ENCODE assay signal across 18 mouse cellular contexts in the genomic region with DNA sequence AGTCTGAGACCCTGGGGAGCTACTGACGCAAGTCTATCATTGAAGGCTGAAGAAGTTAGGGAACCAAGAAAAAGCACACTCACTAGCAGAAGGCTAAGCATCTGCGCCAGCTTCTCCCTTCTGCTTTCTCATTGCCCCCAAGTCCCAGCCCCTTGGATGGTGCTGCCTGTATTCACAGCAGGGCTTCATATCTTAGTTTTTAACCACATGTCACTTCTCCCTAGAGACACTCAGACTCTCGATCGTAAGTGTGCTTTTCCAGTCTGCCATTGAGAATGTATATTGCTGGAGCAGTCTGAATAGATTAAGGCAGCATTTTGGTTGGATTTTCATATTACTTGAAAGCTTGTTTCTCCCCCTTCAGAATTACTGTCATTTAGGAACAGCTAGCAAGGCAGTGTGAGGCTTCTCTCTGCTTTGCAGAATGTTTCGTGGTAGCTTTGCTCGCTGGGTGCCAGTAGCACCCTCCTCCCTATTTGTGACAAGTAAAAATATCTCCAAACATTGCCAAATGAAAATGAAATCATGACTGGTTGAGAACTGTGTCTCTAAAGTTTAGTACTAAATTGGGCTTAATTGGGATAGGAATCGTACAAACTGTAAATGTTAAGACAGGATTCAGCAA.
DNase-seq lines count a peak whose midpoint lies in the region.
"Had no signal": no experiment of that assay in that cellular context is flagged by ENCODE, and none has a peak within 500 bp of the region (broad histone marks: within the 10 kb centered on the region; RNA-seq: fewer than 3 reads in every experiment).

No protein-coding gene starts in this region.

- DNase-seq in layer of hippocampus, adult 11-12 months (ENCODE audit: low spot score): peak; percentile 21
- DNase-seq in layer of hippocampus, adult 9-10 months (ENCODE audit: low spot score): no peak
- peak; percentile 32 to 44 for DNase-seq in right cerebral cortex, postnatal 10 days (ENCODE audit: low spot score in 2 of 2)
- DNase-seq in right cerebral cortex, postnatal 36 days (ENCODE audit: low spot score in 2 of 2): no peak
- peak; percentile 44 for DNase-seq in layer of hippocampus, adult 9-11 months
- peak; percentile 63 for DNase-seq in telencephalon, adult 2 months (ENCODE audit: low read depth, low spot score)
- no peak for DNase-seq in kidney, adult 8-10 months
- DNase-seq in urinary bladder, adult 18-20 months (ENCODE audit: low spot score in 2 of 2): no peak
- DNase-seq: adrenal gland, postnatal 25 days; B cell, adult 2 months; cerebellum, adult 2 months; cerebellum, postnatal 36 days; gastrocnemius, adult 2 months; gastrocnemius, postnatal 36 days; heart, adult 2 months; heart, postnatal 10 days; kidney, postnatal 14 days; lung, postnatal 36 days had no signal

Comparison
In these comparisons a context has a peak if more than half of its experiments do, and no peak if none do; other contexts are left out.
1. DNase-seq: peak in layer of hippocampus, adult 11-12 months (single experiment), right cerebral cortex, postnatal 10 days (2 of 2), layer of hippocampus, adult 9-11 months (single experiment) and telencephalon, adult 2 months (single experiment); none in layer of hippocampus, adult 9-10 months (single experiment), right cerebral cortex, postnatal 36 days (0 of 2), kidney, adult 8-10 months (0 of 2) and urinary bladder, adult 18-20 months (0 of 2).